Mouse (Mus musculus) bone marrow macrophage, adult 2 months (primary cell): ENCODE measurements around the gene Slc39a8.

Experiments
- CTCF ChIP-seq: IDR thresholded peaks from 2 replicates; pipeline ENCODE4 v1.5.1; 2012; ENCODE audit warnings: low read depth, mild to moderate bottlenecking, low read length, moderate library complexity
- POLR2A ChIP-seq: IDR thresholded peaks from 2 replicates; pipeline ENCODE4 v1.6.1; 2012; ENCODE audit warnings: mild to moderate bottlenecking, low read depth, low read length, borderline replicate concordance

GRCm38 (mm10) chr3:135817124-135817523, 8.0 kb upstream of the Slc39a8 start:
- no peak for TF ChIP-seq CTCF
- TF ChIP-seq POLR2A: no peak
